Mouse (Mus musculus) olfactory bulb, adult 2 months (tissue): ENCODE results near the gene Slc9a3r2.

Source experiments
- CTCF ChIP-seq: fragments of 200-500 bp; IDR thresholded peaks from 2 replicates; pipeline ENCODE4 v1.5.1; 2012; ENCODE audit warnings: low read depth, mild to moderate bottlenecking, low read length, moderate library complexity; ENCODE audit not compliant: insufficient read depth
- POLR2A ChIP-seq: fragments of 200-500 bp; IDR thresholded peaks from 2 replicates; pipeline ENCODE4 v1.6.1; 2012; ENCODE audit warnings: mild to moderate bottlenecking, low read depth, low read length, moderate library complexity; ENCODE audit not compliant: insufficient read depth

DNA sequence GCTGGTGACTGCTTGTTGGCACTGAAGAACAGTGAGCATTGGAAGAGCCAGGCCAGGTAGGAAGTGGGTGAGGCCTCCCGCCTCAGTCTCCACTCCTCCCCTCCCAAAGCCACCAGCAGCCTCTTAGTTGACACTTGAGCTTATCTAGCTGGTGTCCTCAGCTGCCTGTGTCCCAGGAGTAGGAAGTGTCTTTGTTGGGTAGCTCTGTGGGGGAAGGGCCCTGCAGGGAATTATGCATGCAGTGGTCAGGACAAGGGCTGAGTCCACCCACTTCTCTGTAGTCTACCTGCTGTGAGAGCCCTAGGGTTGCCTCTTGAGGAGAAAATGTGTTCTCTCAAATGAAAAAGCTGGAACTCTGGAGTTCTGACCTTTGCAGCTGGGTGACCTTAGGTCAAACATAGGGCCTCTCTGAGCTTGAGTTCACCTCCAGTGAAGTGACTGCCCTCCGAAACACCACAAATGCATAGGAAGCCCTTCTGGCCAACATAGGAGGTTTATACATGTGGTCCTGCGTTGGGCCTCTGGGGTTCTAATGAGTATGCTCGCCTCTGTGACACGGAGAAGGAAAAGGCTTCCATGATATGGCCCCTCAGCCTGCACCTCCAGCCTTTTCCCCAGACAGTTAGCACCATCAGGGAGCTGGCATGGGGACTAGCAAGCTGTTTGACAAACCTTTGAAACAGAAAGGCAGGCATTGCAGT is 13.2 kb downstream of the Slc9a3r2 start:
- TF ChIP-seq CTCF (no peak), POLR2A (no peak)
